Mouse (Mus musculus): Measurements from ENCODE around the gene Slc37a2.
"Not testable (repeated sequence)": the region's sequence is repeated elsewhere in the genome, so short reads cannot be mapped to it uniquely, and the experiment has no call there.

Slc37a2 gene

GRCm38 (mm10) chr9:37255149-37255888 is at the start of gene Slc37a2:
TSS of gene Slc37a2 (minus strand) at chr9:37255738.
- peak; percentile 72 to 86 for DNase-seq

DNA sequence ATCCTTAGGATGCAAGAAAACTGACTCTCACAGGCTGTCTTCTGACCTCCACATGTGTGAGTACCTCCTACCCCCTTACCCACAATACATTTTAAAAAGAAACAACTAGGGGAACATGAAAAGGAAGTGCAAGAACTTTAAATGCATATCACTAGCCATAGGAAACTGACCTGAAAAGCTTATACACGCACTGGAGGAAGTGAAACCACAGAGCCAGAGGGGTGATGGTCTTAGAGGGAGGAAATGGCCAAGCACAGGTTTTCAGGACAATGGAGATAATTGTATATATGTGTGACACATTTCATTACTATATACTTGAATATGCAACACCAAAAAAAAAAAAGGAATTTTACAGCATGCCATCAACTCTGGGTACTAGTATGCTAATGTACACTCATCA is 46.2 kb upstream of the Slc37a2 start:
- no peak for DNase-seq

DNA sequence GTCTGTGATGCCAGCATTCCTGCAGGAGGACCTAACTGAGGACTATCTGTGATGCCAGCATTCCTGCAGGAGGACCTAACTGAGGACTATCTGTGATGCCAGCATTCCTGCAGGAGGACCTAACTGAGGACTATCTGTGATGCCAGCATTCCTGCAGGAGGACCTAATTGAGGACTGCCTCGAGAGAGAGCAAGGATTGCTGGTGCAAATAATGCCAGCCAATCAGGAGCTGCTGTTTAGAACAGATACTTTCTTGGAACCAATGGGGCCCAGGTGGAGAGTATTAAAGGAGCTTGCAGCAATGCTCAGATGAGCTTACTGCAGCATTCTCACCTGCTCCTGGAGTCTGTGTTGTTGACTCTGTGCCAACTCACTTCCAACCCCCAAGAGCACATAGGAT is 45.0 kb upstream of the Slc37a2 start:
- not testable (repeated sequence) for DNase-seq

DNA sequence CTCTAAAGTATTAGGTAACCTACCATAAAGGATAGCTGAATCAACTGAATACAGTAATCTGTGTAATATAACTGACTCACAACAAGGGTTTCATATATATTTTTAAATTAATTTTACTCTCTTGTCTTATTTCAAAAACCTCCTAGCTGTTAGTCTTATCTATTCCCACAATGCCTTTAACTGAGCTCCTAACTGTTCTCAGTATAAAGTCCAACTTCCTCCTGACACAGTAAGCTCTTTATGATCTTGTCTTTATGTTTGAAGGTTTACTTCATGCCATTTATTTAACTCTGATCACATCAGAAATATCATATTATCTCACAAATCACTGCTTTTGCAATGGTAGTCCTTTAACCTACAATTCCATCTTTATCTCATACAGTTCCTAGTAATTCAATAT is 40.0 kb upstream of the Slc37a2 start:
- DNase-seq: no peak

GRCm38 (mm10) chr9:37266622-37267021 is 11.1 kb upstream of the Slc37a2 start:
- no peak for DNase-seq

DNA sequence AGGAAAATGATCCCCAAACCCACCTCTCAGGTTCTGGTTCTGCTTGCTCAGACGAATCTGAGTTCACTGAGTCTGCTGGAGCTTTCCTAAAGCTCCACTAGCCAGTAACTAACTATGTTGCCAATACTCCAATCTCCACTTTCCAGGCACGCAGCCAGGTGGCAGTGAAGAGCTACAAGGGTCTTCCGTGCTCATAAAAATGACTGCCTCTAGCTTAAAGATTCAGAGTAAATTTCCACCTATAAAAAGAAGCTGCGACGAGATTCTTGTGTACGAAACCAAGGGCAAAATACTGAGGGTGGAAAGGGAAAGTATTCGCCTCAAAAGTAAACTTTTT is 319 bp upstream of the Slc37a2 start:
- DNase-seq: peak; percentile 66

- no peak for DNase-seq
Observed at GRCm38 (mm10) chr9:37254531-37255110, 917 bp downstream of the Slc37a2 start.

GRCm38 (mm10) chr9:37250631-37251030 is 4.9 kb downstream of the Slc37a2 start:
- no peak for DNase-seq

GRCm38 (mm10) chr9:37249976-37250375 is 5.6 kb downstream of the Slc37a2 start:
- no peak for DNase-seq

- no peak for DNase-seq
Observed at GRCm38 (mm10) chr9:37248381-37248906, 7.1 kb downstream of the Slc37a2 start.

DNA sequence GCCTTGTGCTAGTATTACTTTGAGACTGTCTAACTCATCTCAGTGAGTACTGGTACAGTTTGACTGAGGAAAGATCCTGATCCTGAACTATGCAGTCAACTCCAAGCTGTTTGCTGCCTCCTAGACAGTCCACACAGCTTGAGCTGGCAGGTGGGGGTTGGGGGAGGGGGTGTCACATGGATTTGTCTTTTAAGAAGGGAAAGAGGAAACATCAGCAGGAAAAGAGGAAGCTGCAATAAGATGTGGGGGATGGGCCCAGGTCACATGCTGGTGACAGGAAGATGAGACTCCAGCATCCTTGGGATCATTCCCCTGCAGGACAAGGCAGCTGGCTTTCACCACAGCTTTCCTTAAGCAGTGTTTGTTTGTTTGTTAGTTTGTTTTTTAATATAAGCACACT is 8.1 kb downstream of the Slc37a2 start:
- DNase-seq: peak; percentile 38 to 44

- no peak for DNase-seq
Observed at GRCm38 (mm10) chr9:37245810-37246209, 9.7 kb downstream of the Slc37a2 start.

DNA sequence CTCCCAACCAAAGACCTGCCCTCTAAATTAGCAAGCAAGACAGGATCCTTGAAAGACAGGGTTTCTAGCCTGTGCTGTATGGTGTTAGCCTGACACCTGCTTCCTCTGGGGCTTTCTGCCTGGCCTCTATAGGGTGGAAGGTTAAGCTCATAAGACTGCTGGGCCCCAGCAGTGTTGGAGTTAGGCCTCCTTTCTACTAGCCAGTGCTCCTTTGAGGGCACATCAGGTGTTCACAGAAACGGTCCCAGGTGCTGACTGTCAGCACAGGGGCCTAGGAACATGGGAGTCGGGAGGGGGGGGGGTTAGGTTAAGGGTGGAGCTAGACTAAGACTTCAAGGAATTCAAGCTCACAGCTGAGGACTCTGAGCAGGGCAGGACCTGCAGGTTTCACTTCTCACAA is 10.1 kb downstream of the Slc37a2 start:
- no peak for DNase-seq

DNA sequence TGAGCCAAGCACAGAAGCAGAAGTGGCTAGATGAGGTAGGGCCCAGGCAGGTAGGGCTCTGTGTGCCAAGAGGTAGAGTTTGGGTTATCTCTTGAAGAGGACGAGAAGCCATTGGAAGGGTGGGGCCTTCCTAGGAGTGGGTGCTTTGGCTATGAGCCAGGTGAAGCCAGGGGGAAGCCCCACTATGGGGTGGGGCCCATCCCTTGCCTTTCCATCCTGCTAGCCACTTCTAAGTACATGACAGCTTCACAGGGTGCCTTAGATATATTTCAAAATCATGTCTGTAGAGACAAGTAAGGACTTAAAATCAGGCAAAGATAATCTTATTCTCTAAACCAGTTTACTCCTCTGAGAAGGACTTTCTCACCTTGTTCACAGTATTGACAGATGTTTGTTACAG is 10.9 kb downstream of the Slc37a2 start:
- no peak for DNase-seq

- no peak for DNase-seq
Observed at GRCm38 (mm10) chr9:37242764-37243163, 12.8 kb downstream of the Slc37a2 start.

GRCm38 (mm10) chr9:37235951-37236737 is 19.4 kb downstream of the Slc37a2 start:
- no peak for DNase-seq

DNA sequence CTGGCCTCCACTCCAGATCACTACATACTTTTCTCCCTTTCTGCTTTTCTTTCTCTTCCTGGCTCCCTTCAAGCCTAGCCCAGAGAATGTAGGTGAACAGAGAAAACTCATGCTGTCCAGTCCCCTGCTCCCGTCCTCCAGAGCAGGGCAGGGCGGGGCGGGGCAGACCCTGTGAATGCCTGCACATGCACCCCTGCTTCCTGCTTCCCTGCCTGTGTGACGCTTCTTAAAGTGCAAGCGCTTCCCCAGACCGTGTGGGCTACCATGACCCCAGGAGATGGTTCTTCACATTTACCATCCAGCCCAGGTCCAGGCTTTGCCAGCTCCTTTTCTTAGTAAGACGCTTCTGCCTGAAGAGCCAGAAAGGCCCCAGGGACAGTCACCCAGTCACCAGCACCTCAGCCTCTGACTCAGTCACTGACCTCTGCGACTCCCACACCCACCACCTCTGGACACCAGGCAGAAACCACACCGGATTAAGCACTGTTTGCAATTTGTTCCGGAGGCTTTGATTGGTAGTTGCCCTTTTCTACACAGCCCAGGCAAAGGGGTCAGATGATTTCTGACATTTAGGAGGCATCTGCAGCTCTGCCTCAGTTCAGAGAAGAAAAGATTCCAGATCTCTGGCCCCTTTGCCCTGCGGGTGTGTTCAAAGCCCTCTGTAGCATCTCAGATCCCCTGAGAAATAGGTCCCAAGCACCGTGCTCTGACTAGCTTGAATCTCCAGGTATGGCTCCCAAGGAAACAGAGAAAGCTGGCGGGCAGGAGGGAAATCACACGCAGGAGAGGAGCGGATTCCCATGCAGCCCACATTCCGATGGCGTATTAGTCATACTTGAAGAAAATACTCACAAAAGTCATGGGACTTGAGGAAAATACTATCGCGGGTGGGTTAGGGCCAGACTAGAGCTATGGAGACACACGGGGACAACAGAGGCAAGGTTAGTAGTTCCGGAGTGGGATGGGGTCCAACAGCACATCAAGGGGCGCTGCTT is 23.0 kb downstream of the Slc37a2 start:
- no peak for DNase-seq

GRCm38 (mm10) chr9:37230486-37231195 is 24.9 kb downstream of the Slc37a2 start:
- DNase-seq: no peak

GRCm38 (mm10) chr9:37229880-37230325 is 25.6 kb downstream of the Slc37a2 start:
- DNase-seq: peak in 1 of 2 experiments; percentile 69

DNA sequence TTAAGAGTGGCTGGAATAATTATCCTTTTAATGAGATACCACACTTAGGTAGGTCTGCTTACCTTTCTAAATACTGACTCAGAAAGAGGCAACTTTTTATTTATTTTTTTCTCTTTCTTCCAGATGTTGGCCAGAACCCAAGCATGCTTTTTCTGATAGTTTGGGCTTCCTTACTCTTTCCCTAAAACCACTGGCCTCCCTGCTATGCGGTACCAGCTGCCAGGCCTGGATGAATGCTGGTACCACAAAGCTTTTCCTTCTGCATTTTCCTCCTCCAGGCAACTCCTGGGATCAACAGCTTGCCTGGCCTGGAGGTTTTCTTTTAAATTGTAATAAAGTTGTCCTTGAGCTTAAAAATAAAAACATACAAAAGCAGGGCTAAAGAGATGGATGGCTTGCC is 30.0 kb downstream of the Slc37a2 start:
- no peak for DNase-seq

DNA sequence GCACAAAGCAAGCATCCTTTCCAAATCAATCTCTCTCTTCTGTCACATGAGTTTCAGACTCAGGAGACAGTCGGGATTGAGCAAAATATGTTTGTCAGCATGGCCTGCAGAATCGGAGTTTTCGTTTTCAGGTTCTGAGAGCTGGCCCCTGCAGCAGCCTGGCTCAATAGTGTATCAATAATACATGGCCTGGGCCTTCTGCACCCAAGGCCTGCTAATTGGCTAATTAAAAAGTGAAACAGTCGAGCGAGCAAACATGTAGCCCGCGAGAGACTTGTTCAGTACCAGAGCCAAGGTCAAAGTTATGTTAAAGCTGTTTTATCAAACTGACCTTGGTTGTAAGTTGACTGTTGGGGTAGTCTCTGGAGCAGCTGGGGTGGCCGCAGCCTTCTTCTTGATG is 34.8 kb downstream of the Slc37a2 start:
- DNase-seq: no peak
